Mouse (Mus musculus) embryo, embryonic 10.5 days (tissue): ENCODE measurements around the gene Olfr483.

Experiments
- DNase-seq: peaks from one replicate; pipeline ENCODE4 v3.0.0-alpha.2; 2015; ENCODE audit warnings: low spot score

The Olfr483 gene

GRCm38 (mm10) chr7:108100549-108100948 is at the start of gene Olfr483:
Gene Olfr483 (plus strand): TSS chr7:108100849.
- no peak for DNase-seq

DNA sequence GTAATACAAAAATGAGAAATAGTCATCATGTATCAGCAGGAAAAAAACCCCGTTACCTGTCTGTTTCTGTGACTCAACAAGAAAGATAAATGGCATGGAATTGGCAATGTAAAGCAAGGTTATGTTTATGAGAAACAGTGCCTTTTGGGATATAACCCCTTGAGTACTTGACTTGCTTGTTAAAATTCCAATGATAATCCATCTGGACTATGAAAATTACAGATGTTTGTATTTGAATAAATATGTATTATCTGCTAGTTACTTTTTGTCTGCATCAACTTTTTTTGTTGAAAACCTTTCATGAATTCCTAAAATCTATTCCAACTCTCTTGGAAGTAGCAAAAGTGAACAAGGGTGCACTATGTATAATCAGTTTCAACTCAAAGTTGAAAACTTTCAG is 33.4 kb upstream of the Olfr483 start, which contains the start of gene Olfr480:
Olfr480 (minus strand) TSS at position 101 of the 400 bp plus-strand sequence.
- DNase-seq: no peak

GRCm38 (mm10) chr7:108079555-108079954 is 21.1 kb upstream of the Olfr483 start, which contains the start of gene Olfr481:
Gene Olfr481 (plus strand): TSS chr7:108079855.
- DNase-seq: no peak

- no peak for DNase-seq
Measured at GRCm38 (mm10) chr7:108097486-108097885, 3.2 kb upstream of the Olfr483 start, which contains the start of gene Olfr482. Gene Olfr482 (minus strand): TSS chr7:108097586.

- DNase-seq: no peak
Measured at GRCm38 (mm10) chr7:108120681-108121080, 20.0 kb downstream of the Olfr483 start.

DNA sequence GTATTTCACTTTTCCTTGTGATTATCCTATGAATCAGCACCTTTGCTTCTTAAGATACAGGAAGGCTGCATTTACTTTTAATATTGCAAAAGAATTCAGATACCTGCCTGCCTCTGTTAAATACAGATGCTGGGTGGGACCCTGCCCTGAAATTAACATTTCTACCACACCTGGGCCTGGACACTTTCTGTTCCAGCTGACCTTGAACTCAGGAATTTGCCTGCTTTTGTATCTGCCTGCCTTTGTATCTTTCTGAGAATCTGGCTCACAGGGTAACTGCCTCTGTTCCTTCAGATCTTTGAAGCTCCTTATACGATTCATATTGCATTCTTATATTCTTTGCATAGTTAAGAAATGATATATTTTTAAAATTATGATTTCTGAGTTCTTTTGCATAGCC is 20.8 kb downstream of the Olfr483 start:
- DNase-seq: no peak

- no peak for DNase-seq
Measured at GRCm38 (mm10) chr7:108127349-108127748, 26.7 kb downstream of the Olfr483 start, which contains the start of gene Olfr484. Gene Olfr484 (minus strand): TSS chr7:108127449.
